Mouse (Mus musculus) kidney, adult 2 months (tissue): Measurements from ENCODE around the gene Timm8b. TPM values are rescaled to one million over a fixed set of nuclear protein-coding genes. Genes with fewer than 3 reads are reported as not detected.

Source experiments
- DNase-seq: peaks from one replicate; pipeline ENCODE4 v3.0.0; 2021
- H3K27ac ChIP-seq: fragments of 200-500 bp; 2 replicates; pipeline ENCODE4 v1.5.1; 2012; ENCODE audit warnings: low read depth, low read length, control low read depth, inconsistent platforms; ENCODE audit not compliant: insufficient read depth
- H3K27me3 ChIP-seq: fragments of 200-500 bp; replicated peaks from 2 replicates; pipeline ENCODE4 v1.6.1; 2012; ENCODE audit warnings: mild to moderate bottlenecking, moderate library complexity, low read length, inconsistent platforms; ENCODE audit not compliant: control insufficient read depth, insufficient read depth
- H3K36me3 ChIP-seq: fragments of 200-500 bp; 2 replicates; pipeline ENCODE4 v1.6.1; 2012; ENCODE audit warnings: mild to moderate bottlenecking, moderate library complexity, low read length, inconsistent platforms; ENCODE audit not compliant: control insufficient read depth, insufficient read depth
- H3K4me1 ChIP-seq: fragments of 200-500 bp; 2 replicates; pipeline ENCODE4 v1.6.1; 2011; ENCODE audit warnings: low read length; ENCODE audit not compliant: control insufficient read depth, insufficient read depth
- H3K4me3 ChIP-seq: fragments of 200-500 bp; 2 replicates; pipeline ENCODE4 v1.5.1; 2011; ENCODE audit warnings: mild to moderate bottlenecking, low read depth, low read length, control low read depth; ENCODE audit not compliant: insufficient read depth
- CTCF ChIP-seq: fragments of 200-500 bp; conservative IDR thresholded peaks from 2 replicates; pipeline ENCODE4 v1.5.1; 2011; ENCODE audit warnings: low read depth, mild to moderate bottlenecking, control low read depth, low read length, moderate library complexity, mixed read lengths; ENCODE audit not compliant: insufficient read depth, insufficient read length
- POLR2A ChIP-seq: fragments of 200-500 bp; IDR thresholded peaks from one replicate; pipeline ENCODE4 v1.6.1; 2011; ENCODE audit warnings: low read depth, low read length, control low read depth
- WGBS: fragments of 180-500 bp; shearing (Covaris S2); methylation state at CpG from one replicate; pipeline ENCODE4 v1.1.7; 2018; 5-methylcytosine and 5-hydroxymethylcytosine counted together
- polyA plus RNA-seq: library from polyadenylated mRNA; depleted of rRNA; stranded (reverse); fragments of >200 nt; gene quantifications from 2 replicates; pipeline ENCODE4 v1.2.3, GENCODE M21; 2012

Gene Timm8b
- polyA plus RNA-seq, 1 experiment: 292 TPM

DNA sequence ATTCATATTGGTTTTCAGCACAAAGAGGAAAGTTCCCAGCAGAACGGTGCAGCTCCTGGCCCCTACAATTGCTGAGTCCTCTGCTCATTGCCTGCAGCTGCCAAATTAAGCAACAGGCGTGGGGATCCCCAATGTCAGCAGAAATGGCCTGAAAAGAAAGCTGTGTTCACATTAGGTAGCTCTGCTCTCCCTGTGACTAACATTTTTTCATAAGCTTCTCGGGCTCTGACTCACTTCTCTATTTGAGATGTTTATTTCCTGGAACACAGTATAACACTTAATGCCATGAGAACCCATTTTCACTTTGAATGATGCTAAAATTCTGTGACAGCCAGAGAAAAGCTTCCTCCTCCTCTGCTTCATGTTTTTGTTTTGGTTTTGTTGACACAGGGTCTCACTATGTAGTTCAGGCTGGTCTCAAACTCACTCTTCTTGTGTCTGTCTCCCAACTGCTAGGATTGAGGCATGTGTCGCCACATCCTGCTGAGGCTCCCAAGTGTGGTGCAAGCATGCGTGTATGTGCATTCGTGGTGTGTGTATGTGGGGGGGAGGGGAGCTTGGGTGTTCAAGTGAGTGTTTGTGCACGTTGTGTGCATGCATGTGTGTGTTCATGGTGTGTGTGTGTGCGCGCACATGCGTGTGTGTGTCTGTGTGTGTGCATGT lies 12.7 kb upstream of the Timm8b start:
- H3K27ac ChIP-seq: no peak overlapping the region
- no peak for DNase-seq
- peaks cover 4% of the 10 kb centered on the region; the same call in 1 of the 2 replicates for H3K4me1 ChIP-seq
- WGBS: 76% methylated on average over 10 of the region's 10 CpGs
- TF ChIP-seq CTCF (no peak), POLR2A (no peak)
- no peak overlapping the region for H3K4me3 ChIP-seq
- H3K36me3 ChIP-seq: no peaks in the 10 kb centered on the region
- H3K27me3 ChIP-seq: no peaks in the 10 kb centered on the region

- H3K4me1 ChIP-seq: peaks cover 3% of the 10 kb centered on the region; the same call in 1 of the 2 replicates
- whole genome bisulfite sequencing: 92% methylated on average over 9 of the region's 9 CpGs
- TF ChIP-seq POLR2A (no peak), CTCF (no peak)
- H3K27me3 ChIP-seq: no peaks in the 10 kb centered on the region
- H3K4me3 ChIP-seq: no peak overlapping the region
- DNase-seq: no peak
- no peak overlapping the region for H3K27ac ChIP-seq
- H3K36me3 ChIP-seq: peaks cover 6% of the 10 kb centered on the region
Measured at GRCm38 (mm10) chr9:50592955-50593354, 10.8 kb upstream of the Timm8b start.

- H3K4me3 ChIP-seq: no peak overlapping the region
- peak; percentile 42 for DNase-seq
- no peaks in the 10 kb centered on the region for H3K27me3 ChIP-seq
- 82% methylated on average over 3 of the region's 3 CpGs for WGBS
- TF ChIP-seq POLR2A (no peak), CTCF (peak; percentile 61)
- H3K27ac ChIP-seq: no peak overlapping the region
- peaks cover 8% of the 10 kb centered on the region for H3K36me3 ChIP-seq
- H3K4me1 ChIP-seq: peaks cover 3% of the 10 kb centered on the region; the same call in 1 of the 2 replicates
Measured at GRCm38 (mm10) chr9:50593544-50593943, 10.2 kb upstream of the Timm8b start.

- Histone ChIP-seq H3K4me1 (peaks cover 3% of the 10 kb centered on the region; the same call in 1 of the 2 replicates), H3K27ac (no peak overlapping the region)
- 52% methylated on average over 12 of the region's 12 CpGs for WGBS
Measured at GRCm38 (mm10) chr9:50594794-50595417, 8.8 kb upstream of the Timm8b start.

DNA sequence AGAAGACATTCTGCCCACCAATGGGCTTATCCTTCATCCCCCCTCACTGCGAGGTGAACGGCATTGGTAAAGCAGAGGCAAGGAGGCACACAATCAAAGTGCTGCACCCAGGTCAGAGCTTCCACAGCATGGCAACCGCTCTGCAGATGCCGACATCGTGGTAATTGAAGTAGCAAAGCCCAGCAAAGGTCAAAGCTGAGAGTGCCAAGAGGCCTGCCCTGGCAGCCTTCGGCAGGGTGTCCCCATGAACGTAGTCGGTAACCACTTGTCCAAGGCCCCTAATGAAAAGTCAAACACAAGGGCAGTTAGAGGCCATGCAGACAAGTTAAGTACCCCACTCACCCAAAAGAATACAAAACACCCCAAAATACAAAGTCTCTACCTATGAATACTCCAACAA lies 6.7 kb upstream of the Timm8b start:
- H3K4me1 ChIP-seq: peaks cover 6% of the 10 kb centered on the region; the same call in 1 of the 2 replicates
- no peak overlapping the region for H3K27ac ChIP-seq
- DNase-seq: no peak
- H3K36me3 ChIP-seq: peaks cover 9% of the 10 kb centered on the region
- TF ChIP-seq CTCF: no peak
- TF ChIP-seq POLR2A: no peak
- 72% methylated on average over 8 of the region's 8 CpGs for WGBS
- H3K4me3 ChIP-seq: no peak overlapping the region
- H3K27me3 ChIP-seq: no peaks in the 10 kb centered on the region

More at GRCm38 (mm10) chr9:50594794-50595417, 8.8 kb upstream of the Timm8b start:
- no peaks in the 10 kb centered on the region for H3K27me3 ChIP-seq
- TF ChIP-seq POLR2A (no peak), CTCF (no peak)
- H3K36me3 ChIP-seq: peaks cover 9% of the 10 kb centered on the region
- no peak overlapping the region for H3K4me3 ChIP-seq
- peak; percentile 67 for DNase-seq

- Histone ChIP-seq H3K27me3 (no peaks in the 10 kb centered on the region), H3K4me1 (peaks cover 6% of the 10 kb centered on the region), H3K36me3 (peaks cover 8% of the 10 kb centered on the region), H3K27ac (no peak overlapping the region), H3K4me3 (no peak overlapping the region)
- no peak for DNase-seq
- TF ChIP-seq CTCF: no peak
- TF ChIP-seq POLR2A: no peak
- 57% methylated on average over 6 of the region's 6 CpGs for WGBS
Measured at GRCm38 (mm10) chr9:50601536-50601935, 2.2 kb upstream of the Timm8b start.
